Mouse (Mus musculus) forelimb bud, embryonic 11.5 days (tissue): ENCODE results near the gene Polq.

ENCODE experiments used
- DNase-seq: peaks from one replicate; pipeline ENCODE4 v3.0.0-alpha.2; 2012; ENCODE audit warnings: low read depth, low spot score

The Polq gene

GRCm38 (mm10) chr16:37011061-37011921 is at the start of gene Polq:
Gene Polq, plus strand, starts transcription at chr16:37011786.
- DNase-seq = peak; percentile 88

GRCm38 (mm10) chr16:36963415-36963814 is 48.2 kb upstream of the Polq start:
- no peak for DNase-seq

GRCm38 (mm10) chr16:36979127-36979526 is 32.5 kb upstream of the Polq start:
- no peak for DNase-seq

GRCm38 (mm10) chr16:36983796-36984195 is 27.8 kb upstream of the Polq start:
- DNase-seq = no peak

GRCm38 (mm10) chr16:36985636-36986042 is 25.9 kb upstream of the Polq start:
- DNase-seq = no peak

GRCm38 (mm10) chr16:36987399-36987798 is 24.2 kb upstream of the Polq start:
- DNase-seq = no peak

- DNase-seq = no peak
Measured at GRCm38 (mm10) chr16:36988066-36988465, 23.5 kb upstream of the Polq start.

GRCm38 (mm10) chr16:36989493-36989892 is 22.1 kb upstream of the Polq start:
- peak; percentile 34 for DNase-seq

GRCm38 (mm10) chr16:36989999-36990625 is 21.5 kb upstream of the Polq start, which contains the start of gene Fbxo40:
Gene Fbxo40, minus strand, starts transcription at chr16:36990467.
- peak; percentile 20 for DNase-seq

GRCm38 (mm10) chr16:36997650-36998049 is 13.9 kb upstream of the Polq start:
- DNase-seq = no peak

- DNase-seq = no peak
Measured at GRCm38 (mm10) chr16:36999366-36999972, 12.1 kb upstream of the Polq start.

- no peak for DNase-seq
Measured at GRCm38 (mm10) chr16:37009262-37009661, 2.3 kb upstream of the Polq start.

- DNase-seq = peak; percentile 69
Measured at GRCm38 (mm10) chr16:37010370-37010769, 1.2 kb upstream of the Polq start.

GRCm38 (mm10) chr16:37011922-37012289 is 320 bp downstream of the Polq start:
- DNase-seq = no peak

GRCm38 (mm10) chr16:37012336-37012735 is 750 bp downstream of the Polq start:
- DNase-seq = no peak

GRCm38 (mm10) chr16:37027581-37027980 is 16.0 kb downstream of the Polq start:
- DNase-seq = no peak

- no peak for DNase-seq
Measured at GRCm38 (mm10) chr16:37031996-37032395, 20.4 kb downstream of the Polq start.

- no peak for DNase-seq
Measured at GRCm38 (mm10) chr16:37034751-37035150, 23.2 kb downstream of the Polq start.

- no peak for DNase-seq
Measured at GRCm38 (mm10) chr16:37059631-37060030, 48.0 kb downstream of the Polq start.

GRCm38 (mm10) chr16:37061261-37061660 is 49.7 kb downstream of the Polq start:
- DNase-seq = no peak

GRCm38 (mm10) chr16:37072354-37072753 is 60.8 kb downstream of the Polq start:
- no peak for DNase-seq

GRCm38 (mm10) chr16:37089648-37090047 is 78.1 kb downstream of the Polq start:
- no peak for DNase-seq
